Mouse (Mus musculus) MEL (cell line): ENCODE data around the gene Pla2g3.

Experiments used
- CTCF ChIP-seq, 3 experiments: IDR thresholded peaks in 2 of 3; conservative IDR thresholded peaks in 1 of 3; 2 replicates each; pipeline ENCODE4 v1.5.1; 2011 to 2012; ENCODE audit warnings: low read length in 3 of 3, low read depth in 2 of 3, mild to moderate bottlenecking in 2 of 3, improper control_type of control experiment in 1 of 3, inconsistent platforms in 1 of 3, mixed read lengths in 1 of 3, moderate library complexity in 1 of 3; ENCODE audit not compliant: control insufficient read depth in 1 of 3, insufficient read depth in 1 of 3, poor library complexity in 1 of 3, severe bottlenecking in 1 of 3
- E2F4 ChIP-seq: IDR thresholded peaks from 2 replicates; pipeline ENCODE4 v1.6.1; 2011; ENCODE audit warnings: low read depth, low read length, improper control_type of control experiment, borderline replicate concordance
- JUND ChIP-seq: IDR thresholded peaks from 2 replicates; pipeline ENCODE4 v1.6.1; 2011; ENCODE audit warnings: low read depth, mild to moderate bottlenecking, improper control_type of control experiment, low read length
- MAFK ChIP-seq: IDR thresholded peaks from 2 replicates; pipeline ENCODE4 v1.6.1; 2011; ENCODE audit warnings: low read depth, mild to moderate bottlenecking, low read length, improper control_type of control experiment, borderline replicate concordance
- MAX ChIP-seq: IDR thresholded peaks from 2 replicates; pipeline ENCODE4 v1.6.1; 2011; ENCODE audit warnings: low read length, improper control_type of control experiment
- MAZ ChIP-seq: IDR thresholded peaks from 2 replicates; pipeline ENCODE4 v1.6.1; 2012; ENCODE audit warnings: low read depth, mild to moderate bottlenecking, inconsistent platforms, low read length, improper control_type of control experiment
- POLR2A ChIP-seq, 2 experiments: IDR thresholded peaks; 2 replicates each; pipeline ENCODE4 v1.6.1; 2011 to 2012; ENCODE audit warnings: low read length in 2 of 2, mild to moderate bottlenecking in 2 of 2, control low read depth in 1 of 2, improper control_type of control experiment in 1 of 2, low read depth in 1 of 2, moderate library complexity in 1 of 2; ENCODE audit not compliant: control insufficient read depth in 1 of 2, insufficient read depth in 1 of 2, poor library complexity in 1 of 2
- POLR2AphosphoS2 ChIP-seq: IDR thresholded peaks from 2 replicates; pipeline ENCODE4 v1.6.1; 2011; ENCODE audit warnings: low read length, improper control_type of control experiment
- TAL1 ChIP-seq: IDR thresholded peaks from 2 replicates; pipeline ENCODE4 v1.6.1; 2012; ENCODE audit warnings: mild to moderate bottlenecking, inconsistent platforms, low read length, moderate library complexity, mixed read lengths
- UBTF ChIP-seq: IDR thresholded peaks from 2 replicates; pipeline ENCODE4 v1.6.1; 2012; ENCODE audit warnings: low read depth, mild to moderate bottlenecking, inconsistent platforms, low read length, improper control_type of control experiment, moderate library complexity, borderline replicate concordance; ENCODE audit not compliant: insufficient read depth
- USF1 ChIP-seq: IDR thresholded peaks from 2 replicates; pipeline ENCODE4 v1.6.1; 2014; ENCODE audit warnings: low read depth, mild to moderate bottlenecking, inconsistent platforms, low read length, improper control_type of control experiment, moderate library complexity
- USF2 ChIP-seq, 2 experiments: IDR thresholded peaks; 2 replicates each; pipeline ENCODE4 v1.6.1; 2011 to 2012; ENCODE audit warnings: improper control_type of control experiment in 2 of 2, low read length in 2 of 2, borderline replicate concordance in 1 of 2, inconsistent platforms in 1 of 2, low read depth in 1 of 2, mild to moderate bottlenecking in 1 of 2; ENCODE audit not compliant: insufficient read depth in 1 of 2
- ZKSCAN1 ChIP-seq: IDR thresholded peaks from 2 replicates; pipeline ENCODE4 v1.6.1; 2012; ENCODE audit warnings: low read depth, mild to moderate bottlenecking, inconsistent platforms, low read length, improper control_type of control experiment, moderate library complexity

- no peak for TF ChIP-seq MAX
- TF ChIP-seq UBTF: no peak
- no peak for TF ChIP-seq POLR2AphosphoS2
- TF ChIP-seq POLR2A (IDR thresholded peaks at IDR 0.05; ENCODE audit: control insufficient read depth in 1 of 2, insufficient read depth in 1 of 2, low read depth in 1 of 2, low read length in 2 of 2, poor library complexity in 1 of 2): no peak
- peak; percentile 50; the same call in 1 of the 2 replicates for TF ChIP-seq MAZ
- TF ChIP-seq USF1: no peak
- no peak for TF ChIP-seq MAFK
- TF ChIP-seq TAL1: no peak
- no peak for TF ChIP-seq CTCF (IDR thresholded peaks at IDR 0.05 in 2 of 3, conservative IDR thresholded peaks at IDR 0.05 in 1 of 3; ENCODE audit: control insufficient read depth in 1 of 3, insufficient read depth in 1 of 3, low read depth in 2 of 3, low read length in 3 of 3, poor library complexity in 1 of 3, severe bottlenecking in 1 of 3)
- TF ChIP-seq JUND: no peak
- no peak for TF ChIP-seq E2F4
- TF ChIP-seq ZKSCAN1: no peak
- no peak for TF ChIP-seq USF2 (IDR thresholded peaks at IDR 0.05; ENCODE audit: borderline replicate concordance in 1 of 2, insufficient read depth in 1 of 2, low read depth in 1 of 2, low read length in 2 of 2)
These were observed 952 bp downstream of the Pla2g3 start for GRCm38 (mm10) chr11:3489036-3489435.
